Mouse (Mus musculus) megakaryocyte, embryonic 14.5 days (primary cell): ENCODE results near the gene Fam83d.

Experiments used
- FLI1 ChIP-seq: IDR thresholded peaks from 2 replicates; pipeline ENCODE4 v1.6.1; 2012; ENCODE audit warnings: low read length, inconsistent platforms, mixed read lengths
- GATA1 ChIP-seq: IDR thresholded peaks from 3 replicates; pipeline ENCODE4 v1.6.1; 2012; ENCODE audit warnings: mixed read lengths, low read length, inconsistent platforms, borderline replicate concordance

DNA sequence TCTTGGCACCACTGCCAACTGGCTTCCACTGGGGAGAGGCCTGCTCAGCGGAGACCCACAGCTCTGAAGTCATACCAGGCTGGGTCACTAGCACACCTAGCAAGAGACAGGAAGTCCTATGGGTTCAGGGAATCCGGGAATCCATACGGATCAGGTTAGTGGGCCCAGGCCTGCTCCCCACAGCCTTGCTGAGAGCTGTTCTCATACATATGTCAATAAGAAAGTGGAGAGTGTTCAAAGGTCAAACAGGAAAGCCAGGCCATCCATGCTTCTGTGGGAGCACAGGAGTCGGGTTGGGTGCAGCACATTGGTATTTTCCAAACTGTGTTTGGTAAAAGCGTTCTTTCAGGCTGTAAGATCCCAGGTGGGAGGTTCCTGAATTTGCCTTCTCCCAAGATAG lies 5.6 kb upstream of the Fam83d start:
- TF ChIP-seq GATA1: no peak
- no peak for TF ChIP-seq FLI1
